Mouse (Mus musculus) kidney, postnatal 36 days (tissue): ENCODE measurements around the gene Slc16a2.
"Not testable (repeated sequence)": the region's sequence is repeated elsewhere in the genome, so short reads cannot be mapped to it uniquely, and the experiment has no call there.

Experiments
- DNase-seq, 2 experiments: peaks; one replicate each; pipeline ENCODE4 v3.0.0; 2021 to 2022; ENCODE audit warnings: mixed read lengths in 2 of 2

Gene Slc16a2

GRCm38 (mm10) chrX:103733091-103733490, 88.7 kb downstream of the Slc16a2 start:
- DNase-seq, result no peak

DNA sequence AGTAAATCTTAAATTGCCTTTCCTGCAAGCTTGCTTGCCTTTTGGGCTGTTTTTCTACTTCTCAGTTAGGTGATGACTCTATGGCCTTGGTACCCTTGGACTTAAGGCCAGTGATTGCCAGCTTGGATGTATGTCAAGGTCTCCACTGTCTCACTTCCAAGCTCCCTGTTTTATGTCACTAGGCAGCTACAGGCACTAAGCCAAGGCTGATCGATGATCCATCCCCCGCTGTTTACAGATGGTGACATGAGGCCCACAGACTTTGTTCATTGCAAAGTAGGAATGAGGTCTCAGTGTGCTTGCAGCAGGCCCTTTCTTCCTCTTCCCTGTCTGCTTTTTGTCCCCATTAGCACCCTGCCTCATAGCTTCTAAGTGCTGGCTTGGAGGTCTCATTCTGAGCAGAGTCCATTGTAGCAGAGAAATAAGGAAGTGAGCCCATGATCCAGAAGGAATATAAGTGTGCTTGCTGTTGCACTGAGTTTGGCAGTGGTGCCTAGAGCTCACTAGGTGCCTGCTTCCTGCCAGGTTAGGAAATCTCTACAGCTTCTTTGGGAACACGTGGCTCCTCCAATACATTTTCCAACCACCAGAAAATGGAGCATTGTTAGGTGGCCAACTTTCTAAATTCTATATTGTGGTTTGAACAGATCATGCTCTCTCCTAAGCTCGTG, 89.6 kb downstream of the Slc16a2 start:
- DNase-seq, result peak; percentile 21 to 48

DNA sequence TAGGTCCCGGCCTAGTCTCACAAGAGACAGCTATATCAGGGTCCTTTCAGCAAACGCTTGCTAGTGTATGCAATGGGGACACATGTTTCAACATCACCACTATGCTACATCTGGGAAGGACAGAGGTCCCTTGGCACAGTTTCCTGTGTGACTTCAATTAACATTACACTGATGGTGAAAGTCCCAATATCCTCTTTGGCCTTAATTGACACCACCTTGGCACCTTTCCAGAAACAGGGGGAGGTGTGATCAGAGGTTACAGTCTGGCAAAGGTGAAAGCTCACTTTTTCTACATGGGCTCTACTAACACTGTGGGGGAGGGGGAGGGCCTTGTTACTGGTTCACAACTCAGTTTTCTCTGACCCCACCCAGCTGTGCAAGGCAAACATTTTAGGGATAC, 99.3 kb downstream of the Slc16a2 start:
- DNase-seq, result peak; percentile 80 to 83

- peak; percentile 13 to 30 for DNase-seq
These were observed 102.1 kb downstream of the Slc16a2 start for GRCm38 (mm10) chrX:103719618-103720185.

DNA sequence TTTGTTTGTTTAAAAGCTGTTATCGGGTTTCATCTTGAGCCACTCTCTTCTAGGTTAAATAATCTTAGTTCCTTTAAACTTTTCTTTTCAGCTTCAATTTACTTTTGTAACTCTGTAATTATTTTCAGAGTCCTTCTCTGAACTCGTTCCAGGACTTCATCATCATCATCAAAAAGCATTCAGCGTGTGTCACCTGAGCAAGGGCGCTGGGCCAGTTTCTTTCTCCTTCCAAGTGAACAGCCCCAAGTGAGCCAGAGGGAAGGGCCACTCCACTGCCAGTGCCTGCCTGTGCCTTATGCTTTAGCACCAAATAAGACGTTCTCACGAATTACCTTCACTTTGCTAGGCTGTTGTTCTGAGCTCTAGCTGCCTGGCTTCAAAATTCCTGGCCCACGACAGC, 108.9 kb downstream of the Slc16a2 start:
- peak; percentile 34 to 61 for DNase-seq

DNA sequence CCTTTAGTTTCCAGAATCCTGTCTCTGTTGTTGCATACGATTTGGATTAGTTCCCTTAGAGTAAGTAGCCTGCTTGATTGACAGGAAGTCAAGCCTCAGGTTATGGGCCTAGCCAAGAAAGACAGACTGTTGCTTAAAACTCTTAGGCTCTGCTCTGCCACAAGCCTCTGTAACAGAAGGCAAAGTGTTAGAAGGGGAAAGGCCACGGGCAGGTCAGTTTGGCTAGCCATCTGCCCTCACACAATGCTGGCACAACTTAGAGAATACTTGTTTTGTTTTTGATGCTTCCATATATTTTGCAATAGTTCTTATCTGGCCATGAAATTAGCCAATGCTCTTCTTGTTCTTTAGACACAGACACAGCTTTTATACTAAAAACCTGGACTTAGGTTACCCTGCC, 112.1 kb downstream of the Slc16a2 start:
- DNase-seq, result no peak

GRCm38 (mm10) chrX:103708592-103708991, 113.2 kb downstream of the Slc16a2 start:
- DNase-seq, result peak; percentile 38 to 74

DNA sequence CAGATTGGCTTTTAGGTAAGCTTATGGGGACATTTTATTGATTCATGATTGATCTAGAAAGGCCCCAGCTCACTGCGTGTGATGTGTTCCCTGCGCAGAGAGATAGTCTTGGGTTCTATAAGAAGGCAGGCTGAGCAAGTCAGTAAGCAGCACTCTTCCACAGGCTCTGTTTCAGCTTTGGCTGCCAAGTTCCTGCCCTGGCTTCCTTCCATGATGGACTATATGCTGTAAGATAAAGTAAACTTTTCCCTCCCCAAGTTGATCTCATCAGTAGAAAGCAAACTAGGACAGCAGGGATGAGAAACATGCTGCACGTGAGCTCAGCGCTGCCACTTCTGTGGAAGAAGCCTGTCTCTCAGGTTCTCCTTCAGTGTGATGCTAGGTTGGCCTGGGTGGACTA, 117.2 kb downstream of the Slc16a2 start:
- DNase-seq, result no peak

DNA sequence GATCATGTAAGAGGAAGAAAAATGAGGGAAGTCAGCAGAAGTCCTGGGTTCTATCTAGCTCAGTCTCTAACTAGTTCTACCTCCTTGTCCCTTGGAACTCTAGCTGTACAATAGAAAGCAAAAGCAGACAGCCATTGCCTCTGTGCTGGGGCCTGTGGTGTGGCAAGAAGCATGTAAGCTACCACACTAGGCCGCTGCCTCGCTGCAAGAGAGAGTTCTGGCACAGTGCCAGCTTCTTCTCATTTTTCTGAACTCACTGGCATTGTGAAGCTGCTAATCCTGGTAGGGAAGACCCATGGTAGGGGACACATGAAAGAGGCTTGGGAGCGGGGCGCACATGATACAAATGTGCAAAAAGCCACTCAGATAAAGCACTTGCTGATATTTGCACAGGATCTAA, 117.8 kb downstream of the Slc16a2 start:
- peak; percentile 21 to 53 for DNase-seq

DNA sequence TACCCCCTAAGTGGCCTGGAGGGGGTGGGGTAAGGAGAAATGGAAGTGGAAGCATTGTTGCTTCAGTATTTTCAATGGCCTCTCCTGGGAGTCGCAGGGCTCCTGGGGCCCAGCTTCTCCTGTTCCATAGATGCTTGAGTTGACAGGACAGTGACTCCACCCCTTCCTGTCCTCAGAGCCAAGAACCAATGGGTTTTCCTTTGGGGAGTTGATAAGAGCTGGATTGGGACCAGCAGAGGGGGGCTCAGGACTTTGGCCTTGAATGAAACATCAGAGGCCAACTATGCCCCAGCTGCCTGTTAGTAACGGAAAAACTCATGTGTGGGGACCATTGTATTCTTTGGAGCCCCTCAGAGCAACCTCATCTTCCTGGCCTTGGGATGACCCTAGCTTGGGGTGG, 124.0 kb downstream of the Slc16a2 start:
- DNase-seq, result no peak

DNA sequence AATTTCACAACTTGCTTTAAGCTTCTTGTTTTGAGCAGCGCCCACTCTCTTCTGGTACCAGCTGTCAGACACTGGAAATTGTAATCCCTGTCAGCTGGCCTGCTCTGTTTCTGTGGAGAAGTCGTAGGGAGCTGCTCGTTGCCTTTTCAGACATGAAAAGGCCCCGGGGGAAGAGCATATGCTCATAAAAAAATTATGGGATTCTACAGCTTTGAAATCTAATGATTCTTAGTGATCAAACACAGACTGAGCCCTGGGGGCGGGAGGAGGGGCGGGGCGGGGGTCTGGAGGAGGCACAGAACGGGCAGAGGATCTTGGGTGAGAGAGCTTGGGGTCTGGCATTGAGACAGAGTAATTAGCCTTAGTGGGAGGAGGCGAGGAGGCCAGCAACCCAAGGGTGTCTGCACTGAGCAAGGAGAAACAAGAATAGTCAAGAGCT, 125.7 kb downstream of the Slc16a2 start:
- DNase-seq, result no peak

DNA sequence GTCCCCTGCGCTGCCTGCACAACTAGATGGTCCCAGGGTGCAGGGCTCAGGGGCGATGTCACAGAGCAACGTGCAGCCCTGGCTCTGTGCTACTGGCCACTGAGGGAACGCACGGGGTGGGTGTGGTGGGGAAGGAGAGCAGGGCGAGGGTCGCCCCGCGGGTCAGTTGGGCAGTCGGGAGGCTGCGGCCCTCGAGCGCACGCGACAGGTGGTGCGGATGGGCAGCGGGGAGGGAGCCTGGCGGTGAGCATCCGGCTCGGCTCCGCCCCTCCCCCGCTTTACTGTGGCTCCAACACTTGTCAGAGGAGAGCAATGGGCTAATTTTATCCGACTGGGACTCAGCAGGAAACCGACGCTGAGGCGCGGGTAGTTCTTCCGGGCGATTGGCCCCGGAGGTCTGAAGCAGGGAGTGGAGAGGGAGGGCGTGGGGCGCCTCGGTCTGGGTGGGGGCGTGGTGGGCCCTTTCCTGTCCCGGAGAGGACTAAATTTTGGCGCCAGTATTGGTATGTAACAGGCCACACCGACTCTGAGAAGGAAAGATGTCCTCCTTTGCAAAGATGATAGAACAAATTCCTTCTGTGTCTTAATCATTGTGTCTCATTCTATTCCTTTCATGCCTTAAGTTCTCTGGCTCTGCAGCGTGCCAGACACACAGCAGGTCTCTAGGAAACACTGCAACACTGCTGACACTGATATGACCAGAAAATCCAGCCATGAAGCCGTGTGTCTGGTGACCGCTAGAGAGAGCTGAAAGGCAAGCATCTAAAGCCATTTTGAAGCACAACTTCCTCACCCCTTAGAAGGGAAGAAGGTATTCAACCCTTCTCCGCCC, 126.4 kb downstream of the Slc16a2 start:
- peak; percentile 60 to 76 for DNase-seq

DNA sequence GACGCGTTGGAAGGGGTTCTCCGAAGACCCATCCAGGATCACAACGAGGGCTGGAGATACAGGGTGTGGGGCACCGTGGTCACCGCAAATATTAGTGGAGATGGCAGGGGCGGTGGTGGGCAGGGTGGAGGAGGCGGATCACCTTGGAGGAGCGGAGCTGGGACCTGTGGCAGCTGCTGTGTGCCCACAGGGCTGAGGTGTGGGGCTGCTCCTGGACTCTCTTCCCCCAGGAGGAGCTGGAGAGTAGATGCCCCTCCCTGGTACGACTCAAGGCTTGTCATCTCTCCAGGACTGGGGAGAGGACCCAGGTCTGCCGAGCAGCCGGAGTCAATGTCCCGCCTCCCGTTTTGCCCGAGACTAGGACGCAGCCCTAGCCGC, 127.0 kb downstream of the Slc16a2 start:
- DNase-seq, result no peak

DNA sequence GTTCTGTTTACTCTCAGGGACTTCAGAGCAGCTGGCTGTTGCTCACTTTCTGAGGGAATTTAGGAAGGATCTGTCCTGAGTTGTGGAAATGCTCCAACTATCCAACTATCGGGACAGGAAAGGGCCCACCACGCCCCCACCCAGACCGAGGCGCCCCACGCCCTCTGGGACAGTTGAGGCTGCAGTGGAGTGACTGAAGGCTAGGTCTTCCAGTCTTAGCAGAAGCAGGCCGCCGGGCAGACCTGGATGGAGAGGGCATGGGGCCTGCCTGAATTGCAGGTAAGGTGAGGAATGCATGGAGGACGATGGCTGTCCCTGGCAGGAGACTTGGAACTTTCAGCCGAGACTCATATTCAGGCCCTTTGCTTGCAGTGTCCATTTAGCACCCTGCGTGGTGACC, 127.4 kb downstream of the Slc16a2 start:
- DNase-seq, result no peak

- peak; percentile 21 to 40 for DNase-seq
These were observed 128.9 kb downstream of the Slc16a2 start for GRCm38 (mm10) chrX:103692916-103693315.

DNA sequence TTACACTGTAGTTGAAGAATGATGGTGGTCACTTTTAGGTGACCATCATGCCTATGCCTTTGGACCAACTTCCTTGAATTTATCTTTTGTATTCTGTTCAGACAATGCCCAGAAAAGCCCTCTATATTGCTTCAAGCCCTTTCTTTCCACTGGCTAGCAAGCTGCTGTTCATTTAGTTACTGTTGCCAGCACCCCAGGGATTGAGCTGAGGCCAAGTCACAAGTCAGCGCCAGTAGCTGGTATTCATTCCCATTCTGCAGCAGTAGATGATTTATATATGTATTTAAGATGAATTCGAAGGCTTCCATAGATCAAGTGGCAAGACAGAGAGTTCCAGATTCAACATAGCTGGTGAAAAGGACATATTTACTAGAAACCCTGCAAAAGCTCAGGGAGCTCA, 133.2 kb downstream of the Slc16a2 start:
- DNase-seq, result no peak

- peak; percentile 17 to 44 for DNase-seq
These were observed 147.1 kb downstream of the Slc16a2 start for GRCm38 (mm10) chrX:103674674-103675073.

GRCm38 (mm10) chrX:103673761-103674160, 148.0 kb downstream of the Slc16a2 start:
- no peak for DNase-seq

DNA sequence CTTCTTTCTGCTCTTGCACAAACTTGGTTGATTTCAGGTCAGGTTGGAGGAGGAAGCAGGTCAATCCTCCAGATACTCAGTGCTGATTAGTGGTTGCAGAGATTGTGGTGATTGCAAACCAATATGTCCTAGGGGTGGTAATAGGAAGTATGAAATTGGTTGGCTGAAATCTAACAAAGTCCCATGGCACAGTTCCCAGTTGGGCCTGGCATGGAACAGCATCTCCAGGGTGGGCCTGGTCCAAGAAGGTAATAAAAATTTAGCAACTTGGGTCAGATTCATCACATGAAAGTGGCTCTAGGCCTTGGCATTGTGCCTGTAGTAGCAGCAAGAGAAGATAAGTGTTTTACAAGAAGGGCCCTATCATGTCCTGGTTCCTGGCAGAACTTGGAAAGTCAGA, 151.5 kb downstream of the Slc16a2 start:
- peak in 1 of 2 experiments; percentile 7 for DNase-seq

DNA sequence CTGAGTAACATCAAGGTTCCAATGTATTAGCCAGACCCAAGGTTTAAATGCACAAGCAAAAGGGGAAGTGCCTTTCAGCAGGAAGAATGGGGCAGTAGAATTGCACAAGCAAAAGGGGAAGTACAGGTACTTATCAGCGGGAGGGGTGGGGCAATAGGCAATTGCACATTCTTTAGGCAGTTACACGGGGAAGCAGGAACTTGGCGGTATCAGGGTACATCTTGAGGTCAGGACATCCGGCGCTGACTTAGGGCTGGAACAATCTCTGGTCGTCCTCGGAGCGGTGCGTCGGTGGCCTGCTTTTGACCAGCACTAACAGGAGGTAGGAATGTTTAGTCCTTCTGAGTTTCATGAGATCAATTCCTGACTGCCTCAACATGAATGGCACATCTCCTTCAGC, 157.3 kb downstream of the Slc16a2 start:
- not testable (repeated sequence) for DNase-seq

- DNase-seq, result no peak
These were observed 162.8 kb downstream of the Slc16a2 start for GRCm38 (mm10) chrX:103658985-103659384.

GRCm38 (mm10) chrX:103653021-103653420, 168.8 kb downstream of the Slc16a2 start:
- peak; percentile 84 to 96 for DNase-seq

DNA sequence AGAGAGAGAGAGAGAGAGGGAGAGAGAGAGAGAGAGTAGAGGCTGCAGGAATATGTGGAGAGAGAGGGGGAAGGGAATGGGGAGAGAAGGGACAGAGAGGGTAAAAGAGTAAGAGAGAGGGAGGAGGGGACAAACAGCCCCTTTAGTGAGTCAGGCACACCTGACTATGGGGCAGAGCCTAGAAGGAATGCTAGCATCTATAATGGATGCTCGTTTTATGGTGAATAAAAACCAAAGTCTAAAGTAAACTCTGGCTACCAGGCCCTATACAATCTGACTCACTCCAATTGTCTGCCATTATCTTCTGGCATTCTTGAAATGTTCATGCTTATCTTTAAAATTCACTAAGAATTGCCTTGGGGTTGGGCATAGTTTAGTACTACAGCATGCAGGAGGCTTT, 169.7 kb downstream of the Slc16a2 start:
- no peak for DNase-seq
